Mouse (Mus musculus) stomach, embryonic 16.5 days (tissue): ENCODE measurements around the gene Dab1. TPM values are rescaled to one million over a fixed set of nuclear protein-coding genes. Genes with fewer than 3 reads are reported as not detected.

ENCODE experiments used
- ATAC-seq: fragments of 200-750 bp; cut with Nextera tagmentation; 2 replicates; pipeline ENCODE4 v1.8.0; 2017; ENCODE audit warnings: moderate number of reproducible peaks, moderate TSS enrichment; ENCODE audit not compliant: insufficient read depth, low FRiP score
- H3K27ac ChIP-seq: fragments of 300-500 bp; sonication (generic); 2 replicates; pipeline ENCODE4 v1.5.1; 2014; ENCODE audit warnings: low read length
- H3K27me3 ChIP-seq: fragments of 300-500 bp; sonication (generic); 2 replicates; pipeline ENCODE4 v1.6.1; 2014; ENCODE audit warnings: low read length, control low read depth, mixed read lengths; ENCODE audit not compliant: control insufficient read depth, insufficient read depth
- H3K36me3 ChIP-seq: fragments of 300-500 bp; sonication (generic); 2 replicates; pipeline ENCODE4 v1.6.1; 2014; ENCODE audit warnings: low read length; ENCODE audit not compliant: control insufficient read depth, insufficient read depth
- H3K4me1 ChIP-seq: fragments of 300-500 bp; sonication (generic); 2 replicates; pipeline ENCODE4 v1.6.1; 2014; ENCODE audit warnings: low read length, control low read depth, mixed read lengths; ENCODE audit not compliant: control insufficient read depth, insufficient read depth
- H3K4me2 ChIP-seq: fragments of 300-500 bp; sonication (generic); 2 replicates; pipeline ENCODE4 v1.6.1; 2014; ENCODE audit warnings: low read depth, low read length, mixed read lengths
- H3K4me3 ChIP-seq: fragments of 300-500 bp; sonication (generic); replicated peaks from 2 replicates; pipeline ENCODE4 v1.5.1; 2014; ENCODE audit warnings: mild to moderate bottlenecking, low read length
- H3K9ac ChIP-seq: fragments of 300-500 bp; sonication (generic); 2 replicates; pipeline ENCODE4 v1.6.1; 2014; ENCODE audit warnings: low read length
- H3K9me3 ChIP-seq: fragments of 300-500 bp; sonication (generic); replicated peaks from 2 replicates; pipeline ENCODE4 v1.6.1; 2016; ENCODE audit warnings: low read length, control low read depth; ENCODE audit not compliant: control insufficient read depth
- WGBS: fragments of 180-500 bp; shearing (Covaris S2); extraction: QIAGEN DNeasy Blood & Tissue Kit; methylation state at CpG from one replicate; pipeline ENCODE4 v1.1.7; 2014; 5-methylcytosine and 5-hydroxymethylcytosine counted together
- polyA plus RNA-seq: library from polyadenylated mRNA; unstranded; fragments of >200 nt; fragmentation: Nextera tagmentation; extraction: Ambion mirVana; gene quantifications from 2 replicates; pipeline ENCODE4 v1.2.1, GENCODE M21; 2015

The Dab1 gene
- polyA plus RNA-seq, 1 experiment from 2014 or later, result 10.0 TPM

DNA sequence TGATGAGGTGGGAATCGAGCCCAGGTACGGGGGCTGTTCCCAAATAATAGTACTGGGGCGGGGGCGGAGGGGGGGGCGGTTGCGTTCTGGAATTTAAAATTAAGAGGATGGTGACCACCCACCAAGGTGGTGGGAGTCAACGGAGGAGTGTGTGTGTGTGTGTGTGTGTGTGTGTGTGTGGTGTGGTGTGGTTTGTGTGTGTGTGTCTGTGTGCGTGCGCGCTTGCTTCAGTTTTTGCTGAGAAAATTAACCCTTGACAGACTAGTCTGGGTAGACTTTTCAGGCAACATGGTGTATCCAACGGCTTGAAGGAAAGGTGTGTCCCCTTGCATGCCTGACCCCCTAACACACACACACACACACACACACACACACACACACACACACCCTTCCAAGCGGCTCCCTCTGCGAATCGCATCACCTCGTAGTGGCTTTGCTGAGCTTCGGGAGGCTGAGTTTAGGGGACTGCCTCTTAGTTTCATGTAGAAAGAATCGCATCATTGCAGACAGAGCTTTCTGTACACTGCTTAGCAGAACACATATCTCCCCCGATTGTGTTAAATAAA, 1.5 kb downstream of the Dab1 start:
- Histone ChIP-seq H3K27me3 (peaks cover 34% of the 10 kb centered on the region), H3K4me1 (0 out of 2 replicates have a peak, but pooled peaks cover 2% of the 10 kb centered on the region), H3K4me3 (no peak overlapping the region), H3K9ac (no peak overlapping the region), H3K9me3 (no peaks in the 10 kb centered on the region), H3K36me3 (no peaks in the 10 kb centered on the region), H3K27ac (no peak overlapping the region), H3K4me2 (peak overlapping the region; percentile 48; the same call in 1 of the 2 replicates)
- no peak for ATAC-seq
- 15% methylated on average over 18 of the region's 18 CpGs for WGBS

DNA sequence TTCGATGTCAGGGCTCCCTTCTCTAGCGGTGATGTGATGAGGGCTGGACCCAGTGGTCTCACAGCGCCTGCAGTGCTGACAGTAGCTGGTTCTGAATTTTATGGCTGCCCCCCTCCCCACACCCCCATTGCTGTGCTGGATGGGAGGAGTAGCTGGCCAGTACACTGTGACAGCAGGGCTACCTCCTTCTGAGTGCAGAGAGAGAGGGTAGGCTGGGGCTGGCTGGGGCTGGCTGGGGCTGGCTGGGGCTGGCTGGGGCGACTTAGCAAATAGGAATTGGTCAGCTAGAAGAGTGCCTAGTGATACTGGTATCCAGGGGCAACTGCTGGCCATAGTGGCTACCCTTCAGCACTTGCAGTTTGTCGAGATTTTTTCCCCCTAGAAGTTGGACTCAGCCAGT, 2.4 kb downstream of the Dab1 start:
- 26% methylated on average over 5 of the region's 5 CpGs for WGBS
- no peaks in the 10 kb centered on the region for H3K36me3 ChIP-seq
- H3K27ac ChIP-seq, result no peak overlapping the region
- no peaks in the 10 kb centered on the region for H3K9me3 ChIP-seq
- 0 out of 2 replicates have a peak, but pooled peaks cover 2% of the 10 kb centered on the region for H3K4me1 ChIP-seq
- no peak for ATAC-seq
- peaks cover 34% of the 10 kb centered on the region for H3K27me3 ChIP-seq
- no peak overlapping the region for H3K4me2 ChIP-seq
- H3K9ac ChIP-seq, result no peak overlapping the region
- H3K4me3 ChIP-seq, result no peak overlapping the region

- Histone ChIP-seq H3K4me2 (no peak overlapping the region), H3K27me3 (no peaks in the 10 kb centered on the region), H3K4me3 (no peak overlapping the region), H3K4me1 (no peaks in the 10 kb centered on the region), H3K36me3 (no peaks in the 10 kb centered on the region), H3K27ac (no peak overlapping the region), H3K9ac (no peak overlapping the region), H3K9me3 (no peaks in the 10 kb centered on the region)
- no peak for ATAC-seq
- WGBS, result 68% methylated on average over 4 of the region's 4 CpGs
Measured at GRCm38 (mm10) chr4:103630177-103630576, 11.0 kb downstream of the Dab1 start.

- 73% methylated on average over 5 of the region's 5 CpGs for WGBS
Measured at GRCm38 (mm10) chr4:103636168-103636776, 17.1 kb downstream of the Dab1 start.

DNA sequence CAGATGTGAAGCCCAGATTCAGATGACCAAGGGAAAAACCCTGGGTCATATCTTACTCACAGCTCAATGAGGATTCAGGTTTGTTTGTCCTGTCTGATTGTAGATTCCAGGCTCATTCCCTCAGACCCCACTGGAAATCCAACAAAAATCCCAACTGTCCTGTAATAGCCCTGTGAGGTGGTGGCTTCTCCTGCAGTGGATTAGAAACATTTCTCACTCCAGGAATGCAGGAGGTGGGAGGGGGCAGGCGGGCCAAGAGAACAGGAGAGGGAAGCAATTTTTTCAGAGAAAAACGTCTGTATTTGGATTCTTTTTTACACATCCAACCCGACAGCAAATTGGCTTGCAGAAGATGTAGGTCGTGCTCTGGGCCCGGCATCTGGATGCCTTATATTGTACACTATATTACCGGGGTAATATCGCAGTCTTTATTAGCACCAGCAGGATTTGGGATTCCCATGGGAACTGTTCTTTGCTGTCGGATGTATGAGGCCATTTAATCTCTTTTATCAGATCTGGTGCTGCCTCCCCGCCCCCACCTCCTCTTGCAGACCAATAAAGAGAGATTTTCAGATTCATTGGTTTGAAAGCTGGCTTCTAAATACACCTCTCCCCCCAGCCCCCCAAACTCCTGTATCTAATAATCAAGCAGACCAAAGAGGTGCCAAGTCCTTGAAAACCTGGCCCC, 29.2 kb downstream of the Dab1 start:
- H3K4me3 ChIP-seq, result no peak overlapping the region
- H3K9me3 ChIP-seq, result no peaks in the 10 kb centered on the region
- no peak overlapping the region for H3K9ac ChIP-seq
- H3K4me2 ChIP-seq, result no peak overlapping the region
- H3K36me3 ChIP-seq, result no peaks in the 10 kb centered on the region
- no peak overlapping the region for H3K27ac ChIP-seq
- H3K4me1 ChIP-seq, result no peaks in the 10 kb centered on the region
- ATAC-seq, result no peak
- no peaks in the 10 kb centered on the region for H3K27me3 ChIP-seq
- WGBS, result 47% methylated on average over 9 of the region's 9 CpGs

More at GRCm38 (mm10) chr4:103636168-103636776, 17.1 kb downstream of the Dab1 start:
- no peak for ATAC-seq
- Histone ChIP-seq H3K4me1 (no peaks in the 10 kb centered on the region), H3K9ac (no peak overlapping the region), H3K4me2 (no peak overlapping the region), H3K36me3 (no peaks in the 10 kb centered on the region), H3K4me3 (no peak overlapping the region), H3K27ac (no peak overlapping the region), H3K27me3 (no peaks in the 10 kb centered on the region), H3K9me3 (no peaks in the 10 kb centered on the region)

DNA sequence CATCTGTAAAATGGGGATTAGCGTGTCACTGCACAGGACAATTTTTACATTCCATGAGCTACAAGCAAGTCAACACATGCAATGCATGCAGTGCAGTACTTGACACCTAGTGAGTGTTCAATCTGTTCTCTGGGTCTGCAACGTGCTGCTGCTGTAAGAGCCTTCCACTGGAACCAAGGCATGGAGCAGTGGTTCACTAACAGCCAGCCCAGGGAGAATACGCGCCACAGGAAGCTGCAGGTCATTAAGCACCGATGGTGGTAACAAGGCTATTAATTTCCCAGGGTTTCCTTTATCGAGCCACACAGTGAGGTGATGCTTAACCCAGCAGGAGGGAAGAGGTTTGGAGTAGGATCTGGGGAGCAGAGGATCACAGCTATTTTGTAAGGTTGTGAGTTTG, 36.6 kb downstream of the Dab1 start:
- Histone ChIP-seq H3K4me1 (no peaks in the 10 kb centered on the region), H3K36me3 (no peaks in the 10 kb centered on the region), H3K4me3 (no peak overlapping the region), H3K4me2 (no peak overlapping the region), H3K9ac (no peak overlapping the region), H3K27me3 (no peaks in the 10 kb centered on the region), H3K9me3 (no peaks in the 10 kb centered on the region), H3K27ac (no peak overlapping the region)
- ATAC-seq, result no peak
- WGBS, result 34% methylated on average over 6 of the region's 6 CpGs

GRCm38 (mm10) chr4:103661386-103661785, 42.2 kb downstream of the Dab1 start:
- Histone ChIP-seq H3K4me3 (no peak overlapping the region), H3K27me3 (no peaks in the 10 kb centered on the region), H3K4me1 (no peaks in the 10 kb centered on the region), H3K9ac (no peak overlapping the region), H3K27ac (no peak overlapping the region), H3K36me3 (no peaks in the 10 kb centered on the region), H3K4me2 (no peak overlapping the region), H3K9me3 (no peaks in the 10 kb centered on the region)
- WGBS, result 39% methylated on average over 1 of the region's 1 CpGs
- no peak for ATAC-seq

DNA sequence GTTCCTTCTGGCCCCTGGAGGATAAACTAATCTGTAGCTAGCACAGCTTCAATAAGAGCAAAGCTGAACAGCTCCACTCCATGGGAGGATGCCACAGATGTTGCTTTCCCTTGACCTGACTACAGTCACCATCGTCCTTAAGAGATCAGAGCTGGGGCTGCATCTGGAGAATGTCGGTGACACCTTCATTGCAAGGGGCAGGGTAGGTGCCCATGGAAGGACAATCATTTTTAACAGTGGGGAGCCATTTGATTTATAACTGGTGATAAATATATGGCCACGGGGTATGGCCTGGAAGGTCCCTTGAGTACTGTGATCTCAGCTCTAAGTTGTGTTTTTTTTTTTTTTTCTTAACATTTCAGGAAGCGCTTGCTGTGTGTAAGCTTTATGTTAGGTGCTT, 48.3 kb downstream of the Dab1 start:
- Histone ChIP-seq H3K4me3 (no peak overlapping the region), H3K27me3 (no peaks in the 10 kb centered on the region), H3K9me3 (no peaks in the 10 kb centered on the region), H3K9ac (no peak overlapping the region), H3K27ac (no peak overlapping the region), H3K36me3 (no peaks in the 10 kb centered on the region), H3K4me2 (no peak overlapping the region), H3K4me1 (no peaks in the 10 kb centered on the region)
- 70% methylated on average over 4 of the region's 4 CpGs for WGBS
- no peak for ATAC-seq

DNA sequence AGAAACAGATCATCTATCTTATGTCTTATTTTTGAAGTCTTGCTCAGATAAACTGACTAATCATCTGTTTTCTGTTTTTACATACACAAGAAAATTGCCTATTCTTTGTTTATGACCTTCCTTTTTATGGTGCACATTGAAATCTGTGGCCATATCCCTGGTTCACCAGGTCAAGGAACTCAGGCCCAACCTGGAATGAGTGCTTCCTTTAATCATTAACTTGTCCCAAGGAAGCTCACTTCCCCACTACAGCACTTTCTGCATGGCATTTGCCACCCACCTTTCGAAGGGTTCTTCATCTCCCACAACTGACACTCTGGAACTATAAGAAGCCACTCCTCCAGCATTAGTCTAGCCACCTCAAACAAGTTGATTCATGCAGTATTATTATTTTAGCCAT, 58.0 kb downstream of the Dab1 start:
- Histone ChIP-seq H3K4me3 (no peak overlapping the region), H3K9ac (no peak overlapping the region), H3K4me2 (no peak overlapping the region), H3K9me3 (no peaks in the 10 kb centered on the region), H3K4me1 (no peaks in the 10 kb centered on the region), H3K27ac (no peak overlapping the region), H3K27me3 (no peaks in the 10 kb centered on the region), H3K36me3 (no peaks in the 10 kb centered on the region)
- WGBS, result 45% methylated on average over 1 of the region's 1 CpGs
- ATAC-seq, result no peak
